Mouse (Mus musculus): ENCODE measurements at regions not wholly inside any gene's neighbourhood (a gene's known extent, or its start where the extent isn't known, plus 50 kb on each side); places are given as distances from the start of the nearest gene placed in this dataset.
"Not testable (repeated sequence)": the region's sequence is repeated elsewhere in the genome, so short reads cannot be mapped to it uniquely, and the experiment has no call there.

- peaks cover 8% of the 10 kb centered on the region for H3K4me1 ChIP-seq (ENCODE audit: control insufficient read depth, insufficient read depth, low read length)
- H3K4me3 ChIP-seq (ENCODE audit: insufficient read depth, low read length) = no peak overlapping the region
- H3K27ac ChIP-seq (ENCODE audit: insufficient read depth, low read length) = no peak overlapping the region
- no peak for TF ChIP-seq POLR2A (IDR thresholded peaks at IDR 0.05; ENCODE audit: low read depth, low read length)
- no peak for TF ChIP-seq CTCF (IDR thresholded peaks at IDR 0.05; ENCODE audit: borderline replicate concordance, insufficient read depth, low read length)
Measured at GRCm38 (mm10) chr13:99128979-99129378, 55.6 kb upstream of the Zfp366 start.

- TF ChIP-seq CTCF (IDR thresholded peaks at IDR 0.05; ENCODE audit: borderline replicate concordance, insufficient read depth, low read length) (no peak), POLR2A (IDR thresholded peaks at IDR 0.05; ENCODE audit: low read depth, low read length) (no peak)
- Histone ChIP-seq H3K27ac (ENCODE audit: insufficient read depth, low read length) (no peak overlapping the region), H3K4me1 (ENCODE audit: control insufficient read depth, insufficient read depth, low read length) (peaks cover 8% of the 10 kb centered on the region), H3K4me3 (ENCODE audit: insufficient read depth, low read length) (no peak overlapping the region)
Measured at GRCm38 (mm10) chr13:99128284-99128691, 56.3 kb upstream of the Zfp366 start.

- TF ChIP-seq CTCF (IDR thresholded peaks at IDR 0.05; ENCODE audit: borderline replicate concordance, insufficient read depth, low read length) (no peak), POLR2A (IDR thresholded peaks at IDR 0.05; ENCODE audit: low read depth, low read length) (no peak)
- H3K4me3 ChIP-seq (ENCODE audit: insufficient read depth, low read length) = no peak overlapping the region
- H3K4me1 ChIP-seq (ENCODE audit: control insufficient read depth, insufficient read depth, low read length) = peaks cover 8% of the 10 kb centered on the region
- H3K27ac ChIP-seq (ENCODE audit: insufficient read depth, low read length) = no peak overlapping the region
Measured at GRCm38 (mm10) chr13:99127716-99128115, 56.9 kb upstream of the Zfp366 start.

DNA sequence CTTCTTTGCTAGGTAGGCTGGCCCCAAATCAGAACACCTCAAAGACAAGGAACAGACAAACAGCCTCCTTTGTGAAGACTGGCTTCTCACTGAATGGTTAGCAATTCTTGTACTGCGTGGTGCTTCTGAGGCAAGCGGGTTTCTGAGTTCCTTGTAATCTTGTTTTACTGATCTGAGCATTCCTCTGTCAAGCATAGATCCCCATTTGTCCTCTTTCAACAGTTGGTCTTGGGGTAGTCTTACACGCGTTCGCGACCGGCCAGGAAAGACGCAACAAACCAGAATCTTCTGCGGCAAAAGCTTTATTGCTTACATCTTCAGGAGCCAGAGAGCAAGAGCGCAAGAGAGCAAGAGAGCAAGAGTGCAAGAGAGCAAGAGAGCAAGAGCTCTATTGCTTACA is 57.7 kb upstream of the Zfp366 start:
- not testable (repeated sequence) for H3K4me3 ChIP-seq (ENCODE audit: insufficient read depth, low read length); H3K4me1 ChIP-seq (ENCODE audit: control insufficient read depth, insufficient read depth, low read length)

GRCm38 (mm10) chr13:99126538-99126937 is 58.1 kb upstream of the Zfp366 start:
- no peak for TF ChIP-seq CTCF (IDR thresholded peaks at IDR 0.05; ENCODE audit: borderline replicate concordance, insufficient read depth, low read length)
- no peak for TF ChIP-seq POLR2A (IDR thresholded peaks at IDR 0.05; ENCODE audit: low read depth, low read length)
- Histone ChIP-seq H3K4me1 (ENCODE audit: control insufficient read depth, insufficient read depth, low read length) (peaks cover 8% of the 10 kb centered on the region), H3K27ac (ENCODE audit: insufficient read depth, low read length) (no peak overlapping the region), H3K4me3 (ENCODE audit: insufficient read depth, low read length) (no peak overlapping the region)

More for the DNA sequence above, 57.7 kb upstream of the Zfp366 start:
- not testable (repeated sequence) for H3K27ac ChIP-seq (ENCODE audit: insufficient read depth, low read length)

DNA sequence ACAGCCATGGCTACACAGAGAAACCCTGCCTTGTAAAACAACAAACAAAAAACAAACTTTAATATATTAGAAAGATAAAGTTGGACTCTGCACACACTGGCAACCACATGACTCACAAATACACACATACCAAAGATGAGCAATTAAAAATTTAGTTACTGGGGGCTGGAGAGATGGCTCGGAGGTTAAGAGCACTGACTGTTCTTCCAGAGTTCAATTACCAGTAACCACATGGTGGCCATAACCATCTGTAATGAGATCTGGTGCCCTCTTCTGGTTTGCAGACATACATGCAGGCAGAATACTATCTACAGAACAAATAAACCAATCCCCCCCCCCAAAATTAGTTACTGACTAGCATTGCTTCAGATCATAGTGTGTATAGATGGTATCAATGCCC is 58.7 kb upstream of the Zfp366 start:
- Histone ChIP-seq H3K27ac (ENCODE audit: insufficient read depth, low read length) (no peak overlapping the region), H3K4me1 (ENCODE audit: control insufficient read depth, insufficient read depth, low read length) (peaks cover 8% of the 10 kb centered on the region), H3K4me3 (ENCODE audit: insufficient read depth, low read length) (no peak overlapping the region)
- TF ChIP-seq POLR2A (IDR thresholded peaks at IDR 0.05; ENCODE audit: low read depth, low read length) = no peak
- no peak for TF ChIP-seq CTCF (IDR thresholded peaks at IDR 0.05; ENCODE audit: borderline replicate concordance, insufficient read depth, low read length)

GRCm38 (mm10) chr13:99124894-99125570 is 59.6 kb upstream of the Zfp366 start:
- no peak for TF ChIP-seq POLR2A (IDR thresholded peaks at IDR 0.05; ENCODE audit: low read depth, low read length)
- no peak for TF ChIP-seq CTCF (IDR thresholded peaks at IDR 0.05; ENCODE audit: borderline replicate concordance, insufficient read depth, low read length)
- Histone ChIP-seq H3K4me1 (ENCODE audit: control insufficient read depth, insufficient read depth, low read length) (peaks cover 8% of the 10 kb centered on the region), H3K27ac (ENCODE audit: insufficient read depth, low read length) (peak overlapping the region; percentile 5; the same call in 1 of the 2 replicates)

DNA sequence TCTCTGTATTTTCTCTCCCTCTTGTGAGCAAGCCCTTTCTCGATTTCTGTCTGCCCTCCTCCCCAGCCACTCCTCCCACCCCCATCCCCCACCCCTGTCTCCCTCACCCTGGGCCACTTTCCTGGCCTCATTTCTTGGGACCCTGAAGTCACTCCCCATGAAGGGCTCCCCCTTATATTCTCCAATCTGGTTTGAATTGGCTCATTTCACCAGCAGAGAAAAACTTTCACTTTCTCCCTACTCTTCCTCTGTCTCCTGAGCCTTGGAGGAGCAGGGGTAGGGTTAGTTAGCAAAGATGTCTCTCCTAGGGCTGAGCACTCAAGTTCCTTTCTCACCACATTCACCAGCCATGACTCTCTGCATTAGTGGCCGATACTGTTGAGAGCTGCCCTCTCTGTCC is 60.5 kb upstream of the Zfp366 start:
- H3K27ac ChIP-seq (ENCODE audit: insufficient read depth, low read length) = 0 out of 2 replicates have a peak overlapping the region, but pooled peaks have one; percentile 5
- H3K4me1 ChIP-seq (ENCODE audit: control insufficient read depth, insufficient read depth, low read length) = peaks cover 8% of the 10 kb centered on the region
- no peak overlapping the region for H3K4me3 ChIP-seq (ENCODE audit: insufficient read depth, low read length)
- no peak for TF ChIP-seq CTCF (IDR thresholded peaks at IDR 0.05; ENCODE audit: borderline replicate concordance, insufficient read depth, low read length)
- no peak for TF ChIP-seq POLR2A (IDR thresholded peaks at IDR 0.05; ENCODE audit: low read depth, low read length)

More at GRCm38 (mm10) chr13:99124894-99125570, 59.6 kb upstream of the Zfp366 start:
- H3K4me3 ChIP-seq (ENCODE audit: insufficient read depth, low read length) = no peak overlapping the region

DNA sequence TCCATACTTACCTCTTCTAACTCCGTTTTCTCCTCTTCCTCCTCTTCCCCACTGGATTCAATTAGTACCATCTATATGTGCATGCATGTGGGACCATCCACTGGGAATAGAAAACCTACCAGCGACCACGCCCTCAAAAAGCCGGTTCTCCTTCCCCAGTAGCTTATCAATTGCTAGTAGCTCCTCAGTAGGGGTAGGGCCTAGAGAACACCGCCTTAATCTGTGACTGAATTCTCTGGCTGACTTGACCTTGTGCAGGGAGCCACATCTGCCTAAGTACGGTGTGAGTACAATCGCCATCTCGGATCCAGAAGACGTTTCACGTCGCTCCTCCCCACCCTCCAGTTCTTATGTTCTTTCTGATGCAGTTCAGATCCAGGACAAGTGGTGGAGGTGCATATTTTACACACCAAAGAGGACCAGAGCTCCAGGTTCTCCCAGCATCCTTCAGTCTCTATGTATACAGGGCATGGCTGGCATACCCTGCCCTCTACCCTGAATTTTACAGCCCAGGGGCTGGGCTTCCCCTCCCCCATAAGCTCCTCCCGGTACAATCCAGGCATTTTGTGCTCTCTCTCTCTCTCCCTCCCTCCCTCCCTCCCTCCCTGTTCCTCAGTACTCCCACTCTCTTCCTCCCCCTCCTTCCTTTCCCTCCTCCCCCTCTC is 61.0 kb upstream of the Zfp366 start:
- no peak overlapping the region for H3K4me3 ChIP-seq (ENCODE audit: insufficient read depth, low read length)
- peaks cover 8% of the 10 kb centered on the region for H3K4me1 ChIP-seq (ENCODE audit: control insufficient read depth, insufficient read depth, low read length)
- H3K27ac ChIP-seq (ENCODE audit: insufficient read depth, low read length) = no peak overlapping the region
- no peak for TF ChIP-seq POLR2A (IDR thresholded peaks at IDR 0.05; ENCODE audit: low read depth, low read length)
- TF ChIP-seq CTCF (IDR thresholded peaks at IDR 0.05; ENCODE audit: borderline replicate concordance, insufficient read depth, low read length) = no peak

DNA sequence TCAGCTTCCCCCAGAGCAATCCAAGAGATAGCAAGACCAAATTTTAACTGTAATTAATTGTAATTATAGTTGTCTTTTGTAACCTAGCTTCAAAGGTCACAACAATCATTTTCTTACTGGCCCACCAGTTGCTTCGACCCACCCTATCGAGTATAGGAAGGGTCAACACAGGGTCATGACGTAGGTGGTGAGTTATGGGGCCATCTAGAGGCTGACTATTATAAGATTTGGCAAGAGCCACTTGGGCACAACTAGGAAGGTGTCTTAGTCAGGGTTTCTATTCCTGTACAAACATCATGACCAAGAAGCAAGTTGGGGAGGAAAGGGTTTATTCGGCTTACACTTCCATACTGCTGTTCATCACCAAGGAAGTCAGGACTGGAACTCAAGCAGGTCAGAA is 62.1 kb upstream of the Zfp366 start:
- H3K4me3 ChIP-seq (ENCODE audit: insufficient read depth, low read length); H3K27ac ChIP-seq (ENCODE audit: insufficient read depth, low read length); H3K4me1 ChIP-seq (ENCODE audit: control insufficient read depth, insufficient read depth, low read length): not testable (repeated sequence)

Measured in embryonic fibroblast, embryonic 13.5 days (primary cell).